Mouse (Mus musculus): ENCODE data around the gene Ly75.

- TF ChIP-seq CTCF (IDR thresholded peaks at IDR 0.05) (no peak), EP300 (IDR thresholded peaks at IDR 0.05) (no peak)
Measured at GRCm38 (mm10) chr2:60367871-60368270, 15.2 kb downstream of the Ly75 start.

Measured in lung, postnatal 0 days (tissue).